Mouse (Mus musculus) stomach, postnatal 0 days (tissue): ENCODE measurements around the gene Magix.

Experiments
- CTCF ChIP-seq: IDR thresholded peaks from 2 replicates; pipeline ENCODE4 v1.5.1; 2016; ENCODE audit warnings: antibody characterized with exemption, low read depth, mild to moderate bottlenecking, moderate library complexity
- EP300 ChIP-seq: optimal IDR thresholded peaks from 2 replicates; pipeline ENCODE3; 2016; ENCODE audit warnings: antibody characterized with exemption

- TF ChIP-seq CTCF (no peak), EP300 (no peak)
Measured at GRCm38 (mm10) chrX:7661086-7661485, 20.0 kb downstream of the Magix start.
